Mouse (Mus musculus): ENCODE results near the gene Mb21d2. TPM values are rescaled to one million over a fixed set of nuclear protein-coding genes. Genes with fewer than 3 reads are reported as not detected.

The Mb21d2 gene
- polyA plus RNA-seq, 1 experiment = 44.0 TPM

DNA sequence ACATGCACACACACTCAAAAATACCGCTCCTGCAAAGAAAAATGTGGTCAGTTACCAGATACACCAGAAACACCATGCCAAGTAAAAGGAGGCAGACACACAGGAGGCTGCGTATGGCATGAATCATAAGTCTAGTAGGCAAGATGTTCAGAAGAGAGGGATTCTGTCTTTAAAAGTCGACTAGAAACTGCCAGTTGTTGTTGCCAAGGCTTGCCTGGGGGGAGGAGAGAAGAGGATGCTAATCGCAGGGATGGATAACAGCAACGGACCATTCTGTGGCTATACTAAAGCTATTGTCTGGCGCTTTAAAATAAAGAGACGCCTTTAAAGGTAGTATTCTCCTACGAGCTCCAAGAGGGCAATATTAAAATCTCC is 49.2 kb downstream of the Mb21d2 start:
- no peak for DNase-seq (ENCODE audit: low read depth)
- TF ChIP-seq POLR2A (IDR thresholded peaks at IDR 0.05; ENCODE audit: borderline replicate concordance, extremely low read depth, insufficient read depth, insufficient read length, poor library complexity, severe bottlenecking) = no peak
- no peak for TF ChIP-seq CTCF (IDR thresholded peaks at IDR 0.05; ENCODE audit: borderline replicate concordance, extremely low read depth, insufficient read depth, insufficient read length)

- no peak for DNase-seq (ENCODE audit: low read depth)
- TF ChIP-seq CTCF (IDR thresholded peaks at IDR 0.05; ENCODE audit: borderline replicate concordance, extremely low read depth, insufficient read depth, insufficient read length) = no peak
- no peak for TF ChIP-seq POLR2A (IDR thresholded peaks at IDR 0.05; ENCODE audit: borderline replicate concordance, extremely low read depth, insufficient read depth, insufficient read length, poor library complexity, severe bottlenecking)
Observed at GRCm38 (mm10) chr16:28879636-28880306, 49.7 kb downstream of the Mb21d2 start.

DNA sequence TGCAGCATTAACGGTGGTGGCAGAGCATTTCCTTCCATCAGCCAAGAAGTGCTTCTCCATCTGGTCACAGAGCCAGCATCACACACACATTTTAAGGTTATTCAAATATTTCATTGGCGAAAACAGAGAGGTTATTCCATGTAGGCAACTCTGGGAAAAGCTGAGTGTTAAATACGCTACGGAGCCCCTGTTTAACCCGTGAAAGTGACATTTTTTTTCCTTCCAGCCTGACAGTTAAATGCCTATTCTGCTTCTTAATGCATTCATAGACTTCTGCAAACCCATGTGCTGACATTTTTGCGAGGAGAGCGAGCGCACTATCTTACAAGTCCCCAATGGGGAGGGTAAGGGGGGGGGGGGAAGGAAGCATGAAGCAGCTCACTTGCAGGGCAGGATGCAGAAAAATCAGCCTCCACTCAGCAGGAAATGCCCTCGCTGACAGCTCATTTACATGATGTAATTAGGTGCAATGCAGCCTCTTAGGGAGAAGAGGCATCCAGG is 52.3 kb downstream of the Mb21d2 start:
- DNase-seq (ENCODE audit: low read depth) = peak; percentile 82
- TF ChIP-seq POLR2A (IDR thresholded peaks at IDR 0.05; ENCODE audit: borderline replicate concordance, extremely low read depth, insufficient read depth, insufficient read length, poor library complexity, severe bottlenecking) = no peak

DNA sequence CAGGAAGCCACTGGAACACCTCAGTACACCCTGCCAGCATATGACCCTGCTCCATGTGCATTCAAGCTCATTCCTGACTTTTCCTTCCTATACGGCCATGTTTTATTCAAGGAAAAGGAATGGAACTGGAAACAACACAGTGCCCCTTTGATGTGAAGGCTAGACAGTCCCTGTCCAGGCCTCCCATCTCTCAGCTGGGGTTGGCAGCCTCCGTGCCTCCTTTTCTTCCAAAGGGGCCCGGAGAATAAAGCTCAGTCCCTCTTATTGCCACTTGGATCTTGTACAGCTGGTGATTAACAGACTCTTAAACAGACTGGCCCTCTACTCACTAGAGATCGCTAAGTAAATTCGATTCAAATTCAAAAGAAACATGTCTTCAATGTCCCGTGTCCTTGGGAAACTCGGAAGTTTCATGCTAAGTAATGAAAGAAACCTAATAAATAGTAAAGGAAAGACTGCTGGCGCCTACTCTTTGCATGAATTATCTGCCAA is 56.0 kb downstream of the Mb21d2 start:
- TF ChIP-seq CTCF (IDR thresholded peaks at IDR 0.05; ENCODE audit: borderline replicate concordance, extremely low read depth, insufficient read depth, insufficient read length) (no peak), POLR2A (IDR thresholded peaks at IDR 0.05; ENCODE audit: borderline replicate concordance, extremely low read depth, insufficient read depth, insufficient read length, poor library complexity, severe bottlenecking) (no peak)
- DNase-seq (ENCODE audit: low read depth) = peak; percentile 80

- DNase-seq (ENCODE audit: low read depth) = no peak
- no peak for TF ChIP-seq CTCF (IDR thresholded peaks at IDR 0.05; ENCODE audit: borderline replicate concordance, extremely low read depth, insufficient read depth, insufficient read length)
- TF ChIP-seq POLR2A (IDR thresholded peaks at IDR 0.05; ENCODE audit: borderline replicate concordance, extremely low read depth, insufficient read depth, insufficient read length, poor library complexity, severe bottlenecking) = no peak
Observed at GRCm38 (mm10) chr16:28870860-28871259, 58.6 kb downstream of the Mb21d2 start.

DNA sequence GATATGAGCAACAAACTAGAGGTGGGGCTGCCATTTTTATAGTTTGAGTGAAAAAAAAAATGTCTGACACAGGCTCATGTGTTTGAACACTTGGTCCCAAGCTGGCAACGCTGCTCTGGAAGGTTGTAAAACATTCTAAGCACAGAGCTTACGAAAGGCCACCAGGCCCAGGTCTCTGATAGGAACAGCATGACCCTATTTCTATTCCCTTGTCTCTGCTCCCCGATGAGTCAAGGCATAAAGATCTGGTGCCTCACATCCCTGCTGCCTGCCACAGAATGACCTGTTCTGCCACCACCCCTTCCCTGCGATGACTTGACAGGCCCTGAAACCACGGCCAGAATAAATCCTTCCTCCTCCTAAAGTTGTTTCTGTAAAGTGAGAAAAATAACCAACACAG is 59.0 kb downstream of the Mb21d2 start:
- no peak for TF ChIP-seq CTCF (IDR thresholded peaks at IDR 0.05; ENCODE audit: borderline replicate concordance, extremely low read depth, insufficient read depth, insufficient read length)
- no peak for TF ChIP-seq POLR2A (IDR thresholded peaks at IDR 0.05; ENCODE audit: borderline replicate concordance, extremely low read depth, insufficient read depth, insufficient read length, poor library complexity, severe bottlenecking)
- no peak for DNase-seq (ENCODE audit: low read depth)

DNA sequence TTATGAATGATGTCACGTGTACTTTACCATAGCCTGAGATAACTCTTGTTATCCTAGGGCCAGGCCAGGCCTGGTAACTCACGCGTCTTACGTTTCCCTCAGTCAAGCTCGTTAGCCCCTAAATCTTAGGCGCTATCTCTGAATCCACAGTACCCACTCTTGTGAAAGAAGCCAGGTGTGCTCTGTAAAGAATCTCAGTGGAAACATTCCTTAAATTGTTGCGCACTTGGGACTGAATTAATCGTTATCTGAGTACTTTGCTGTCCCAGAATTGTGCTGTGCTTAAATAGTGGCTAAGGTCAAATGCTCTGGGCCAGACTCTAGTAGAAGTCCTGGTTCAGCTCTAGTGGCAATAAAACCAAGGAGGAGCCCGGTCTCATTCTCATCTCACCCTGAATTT is 60.6 kb downstream of the Mb21d2 start:
- TF ChIP-seq CTCF (IDR thresholded peaks at IDR 0.05; ENCODE audit: borderline replicate concordance, extremely low read depth, insufficient read depth, insufficient read length) (no peak), POLR2A (IDR thresholded peaks at IDR 0.05; ENCODE audit: borderline replicate concordance, extremely low read depth, insufficient read depth, insufficient read length, poor library complexity, severe bottlenecking) (no peak)

GRCm38 (mm10) chr16:28866584-28867295 is 62.7 kb downstream of the Mb21d2 start:
- TF ChIP-seq CTCF (IDR thresholded peaks at IDR 0.05; ENCODE audit: borderline replicate concordance, extremely low read depth, insufficient read depth, insufficient read length) (no peak), POLR2A (IDR thresholded peaks at IDR 0.05; ENCODE audit: borderline replicate concordance, extremely low read depth, insufficient read depth, insufficient read length, poor library complexity, severe bottlenecking) (no peak)
- DNase-seq (ENCODE audit: low read depth) = no peak

More for the DNA sequence above, 60.6 kb downstream of the Mb21d2 start:
- DNase-seq (ENCODE audit: low read depth) = no peak

- no peak for DNase-seq (ENCODE audit: low read depth)
- no peak for TF ChIP-seq CTCF (IDR thresholded peaks at IDR 0.05; ENCODE audit: borderline replicate concordance, extremely low read depth, insufficient read depth, insufficient read length)
- TF ChIP-seq POLR2A (IDR thresholded peaks at IDR 0.05; ENCODE audit: borderline replicate concordance, extremely low read depth, insufficient read depth, insufficient read length, poor library complexity, severe bottlenecking) = no peak
Observed at GRCm38 (mm10) chr16:28863616-28864015, 65.9 kb downstream of the Mb21d2 start.

GRCm38 (mm10) chr16:28862093-28862492 is 67.4 kb downstream of the Mb21d2 start:
- TF ChIP-seq CTCF (IDR thresholded peaks at IDR 0.05; ENCODE audit: borderline replicate concordance, extremely low read depth, insufficient read depth, insufficient read length) (no peak), POLR2A (IDR thresholded peaks at IDR 0.05; ENCODE audit: borderline replicate concordance, extremely low read depth, insufficient read depth, insufficient read length, poor library complexity, severe bottlenecking) (no peak)
- no peak for DNase-seq (ENCODE audit: low read depth)

- TF ChIP-seq POLR2A (IDR thresholded peaks at IDR 0.05; ENCODE audit: borderline replicate concordance, extremely low read depth, insufficient read depth, insufficient read length, poor library complexity, severe bottlenecking) (no peak), CTCF (IDR thresholded peaks at IDR 0.05; ENCODE audit: borderline replicate concordance, extremely low read depth, insufficient read depth, insufficient read length) (no peak)
- peak; percentile 86 for DNase-seq (ENCODE audit: low read depth)
Observed at GRCm38 (mm10) chr16:28859678-28860077, 69.8 kb downstream of the Mb21d2 start.

GRCm38 (mm10) chr16:28859009-28859288 is 70.5 kb downstream of the Mb21d2 start:
- DNase-seq (ENCODE audit: low read depth) = no peak
- TF ChIP-seq CTCF (IDR thresholded peaks at IDR 0.05; ENCODE audit: borderline replicate concordance, extremely low read depth, insufficient read depth, insufficient read length) = no peak
- no peak for TF ChIP-seq POLR2A (IDR thresholded peaks at IDR 0.05; ENCODE audit: borderline replicate concordance, extremely low read depth, insufficient read depth, insufficient read length, poor library complexity, severe bottlenecking)
